Mouse (Mus musculus): ENCODE data around the gene Tmprss3. TPM values are rescaled to one million over a fixed set of nuclear protein-coding genes. Genes with fewer than 3 reads are reported as not detected.

Gene Tmprss3
- not detected in 2 replicates for polyA plus RNA-seq (2021; fragmentation: Nextera tagmentation)
- long read RNA-seq, experiment 1 = 0 reads
- long read RNA-seq, experiment 2 = 0 reads

GRCm38 (mm10) chr17:31198877-31199276 lies at the start of gene Tmprss3:
Gene Tmprss3, minus strand, starts transcription at chr17:31198977.

GRCm38 (mm10) chr17:31207771-31208334 lies 9.1 kb upstream of the Tmprss3 start, which contains the start of gene Ubash3a:
Gene Ubash3a, plus strand, starts transcription at chr17:31207873.

GRCm38 (mm10) chr17:31165127-31165526 lies 33.6 kb downstream of the Tmprss3 start, which contains the start of gene Tff1:
Gene Tff1, minus strand, starts transcription at chr17:31165277.

GRCm38 (mm10) chr17:31144040-31145037 lies 54.4 kb downstream of the Tmprss3 start, which contains the start of gene Tff2:
Gene Tff2, minus strand, starts transcription at chr17:31144282.

GRCm38 (mm10) chr17:31129452-31129851 lies 69.3 kb downstream of the Tmprss3 start, which contains the start of gene Tff3:
Gene Tff3, minus strand, starts transcription at chr17:31129646.

Other genes with a start within 250 kb of the Tmprss3 start
- gene Umodl1, start 244.3 kb downstream of the Tmprss3 start, polyA plus RNA-seq (2021; fragmentation: Nextera tagmentation) = 0.07 and 0.09 TPM in 2 replicates
- gene Abcg1, start 141.3 kb downstream of the Tmprss3 start, polyA plus RNA-seq (2021; fragmentation: Nextera tagmentation) = 43.3 and 69.2 TPM in 2 replicates
- not detected in 2 replicates for gene Tff3, start 69.3 kb downstream of the Tmprss3 start, polyA plus RNA-seq (2021; fragmentation: Nextera tagmentation)
- not detected in 2 replicates for gene Tff2, start 54.7 kb downstream of the Tmprss3 start, polyA plus RNA-seq (2021; fragmentation: Nextera tagmentation)
- not detected in 2 replicates for gene Tff1, start 33.7 kb downstream of the Tmprss3 start, polyA plus RNA-seq (2021; fragmentation: Nextera tagmentation)
- 0.04 TPM in 1 of 2 replicates, not detected in the other for gene Ubash3a, start 8.9 kb upstream of the Tmprss3 start, polyA plus RNA-seq (2021; fragmentation: Nextera tagmentation)
- 7.3 and 7.4 TPM in 2 replicates for gene Rsph1, start 78.4 kb upstream of the Tmprss3 start, polyA plus RNA-seq (2021; fragmentation: Nextera tagmentation)
- 2.2 and 3.8 TPM in 2 replicates for gene Slc37a1, start 87.8 kb upstream of the Tmprss3 start, polyA plus RNA-seq (2021; fragmentation: Nextera tagmentation)
- gene Pde9a, start 187.2 kb upstream of the Tmprss3 start, polyA plus RNA-seq (2021; fragmentation: Nextera tagmentation) = 6.2 TPM in 2 replicates

Measured in left cerebral cortex, adult 6 months (tissue).